Mouse (Mus musculus): ENCODE results near the gene Foxd3. TPM values are rescaled to one million over a fixed set of nuclear protein-coding genes. Genes with fewer than 3 reads are reported as not detected.
A peak's percentile ranks its signal among the peaks of the same experiment; 100 is the strongest.
"Not testable (repeated sequence)": the region's sequence is repeated elsewhere in the genome, so short reads cannot be mapped to it uniquely, and the experiment has no call there.

Gene Foxd3
- 0.08 TPM in 1 of 2 replicates, not detected in the other for polyA plus RNA-seq (2014; fragmentation: Nextera tagmentation; extraction: Ambion mirVana)

- ATAC-seq (replicated peaks; ENCODE audit: low FRiP score) (no peak; the same call in 1 of the 2 replicates), DNase-seq (ENCODE audit: low spot score) (peak; percentile 68)
- Histone ChIP-seq H3K36me3 (ENCODE audit: control insufficient read depth, insufficient read depth, low read length) (no peaks in the 10 kb centered on the region), H3K4me1 (replicated peaks; ENCODE audit: control insufficient read depth, insufficient read depth, low read length) (peaks cover 13% of the 10 kb centered on the region), H3K4me3 (ENCODE audit: low read depth, low read length) (peak within 1 kb of the TSS; percentile 25), H3K9ac (ENCODE audit: low read length) (no peak within 1 kb of the TSS; the same call in 1 of the 2 replicates), H3K4me2 (ENCODE audit: low read depth, low read length, severe bottlenecking) (peak within 1 kb of the TSS; percentile 33; the same call in 1 of the 2 replicates), H3K27me3 (ENCODE audit: control insufficient read depth, insufficient read depth, low read length) (peaks cover 90% of the 10 kb centered on the region), H3K27ac (ENCODE audit: low read depth, low read length) (no peak within 1 kb of the TSS), H3K9me3 (ENCODE audit: control insufficient read depth, low read length) (no peaks in the 10 kb centered on the region)
- under 1% methylated on average over 61 of the region's 62 CpGs for WGBS
These were observed at the start of gene Foxd3 for GRCm38 (mm10) chr4:99655937-99656604. TSS of gene Foxd3 (plus strand) at chr4:99656299.

- no peaks in the 10 kb centered on the region for H3K36me3 ChIP-seq (ENCODE audit: control insufficient read depth, insufficient read depth, low read length)
- no peak overlapping the region for H3K9ac ChIP-seq (ENCODE audit: low read length)
- DNase-seq (ENCODE audit: low spot score): no peak
- H3K27me3 ChIP-seq (ENCODE audit: control insufficient read depth, insufficient read depth, low read length): no peaks in the 10 kb centered on the region
- H3K4me3 ChIP-seq (ENCODE audit: low read depth, low read length): no peak overlapping the region
- H3K9me3 ChIP-seq (ENCODE audit: control insufficient read depth, low read length): no peaks in the 10 kb centered on the region
- H3K4me2 ChIP-seq (ENCODE audit: low read depth, low read length, severe bottlenecking): no peak overlapping the region
- no peaks in the 10 kb centered on the region for H3K4me1 ChIP-seq (replicated peaks; ENCODE audit: control insufficient read depth, insufficient read depth, low read length)
- WGBS: 88% methylated on average over 10 of the region's 10 CpGs
- H3K27ac ChIP-seq (ENCODE audit: low read depth, low read length): no peak overlapping the region
- no peak for ATAC-seq (replicated peaks; ENCODE audit: low FRiP score)
These were observed 43.9 kb upstream of the Foxd3 start for GRCm38 (mm10) chr4:99612156-99612555.

GRCm38 (mm10) chr4:99612609-99613350, 43.3 kb upstream of the Foxd3 start:
- ATAC-seq (replicated peaks; ENCODE audit: low FRiP score) (no peak), DNase-seq (ENCODE audit: low spot score) (no peak)
- H3K27me3 ChIP-seq (ENCODE audit: control insufficient read depth, insufficient read depth, low read length): no peaks in the 10 kb centered on the region
- H3K4me3 ChIP-seq (ENCODE audit: low read depth, low read length): no peak overlapping the region
- no peak overlapping the region for H3K4me2 ChIP-seq (ENCODE audit: low read depth, low read length, severe bottlenecking)
- no peaks in the 10 kb centered on the region for H3K36me3 ChIP-seq (ENCODE audit: control insufficient read depth, insufficient read depth, low read length)
- H3K9ac ChIP-seq (ENCODE audit: low read length): no peak overlapping the region
- H3K27ac ChIP-seq (ENCODE audit: low read depth, low read length): no peak overlapping the region
- no peaks in the 10 kb centered on the region for H3K9me3 ChIP-seq (ENCODE audit: control insufficient read depth, low read length)
- H3K4me1 ChIP-seq (replicated peaks; ENCODE audit: control insufficient read depth, insufficient read depth, low read length): no peaks in the 10 kb centered on the region
- WGBS: 89% methylated on average over 12 of the region's 12 CpGs

GRCm38 (mm10) chr4:99626047-99626844, 29.9 kb upstream of the Foxd3 start:
- H3K27me3 ChIP-seq (ENCODE audit: control insufficient read depth, insufficient read depth, low read length): peaks cover 9% of the 10 kb centered on the region; the same call in 1 of the 2 replicates
- H3K4me1 ChIP-seq (replicated peaks; ENCODE audit: control insufficient read depth, insufficient read depth, low read length): 0 out of 2 replicates have a peak, but pooled peaks cover 2% of the 10 kb centered on the region
- H3K9me3 ChIP-seq (ENCODE audit: control insufficient read depth, low read length): no peaks in the 10 kb centered on the region
- DNase-seq (ENCODE audit: low spot score): peak; percentile 53
- H3K36me3 ChIP-seq (ENCODE audit: control insufficient read depth, insufficient read depth, low read length): no peaks in the 10 kb centered on the region
- H3K4me3 ChIP-seq (ENCODE audit: low read depth, low read length): no peak overlapping the region
- WGBS: 7% methylated on average over 21 of the region's 24 CpGs
- no peak for ATAC-seq (replicated peaks; ENCODE audit: low FRiP score)
- no peak overlapping the region for H3K9ac ChIP-seq (ENCODE audit: low read length)
- H3K4me2 ChIP-seq (ENCODE audit: low read depth, low read length, severe bottlenecking): peak overlapping the region; percentile 16; the same call in 1 of the 2 replicates
- H3K27ac ChIP-seq (ENCODE audit: low read depth, low read length): no peak overlapping the region

GRCm38 (mm10) chr4:99627057-99627456, 29.0 kb upstream of the Foxd3 start:
- no peak for ATAC-seq (replicated peaks; ENCODE audit: low FRiP score)
- Histone ChIP-seq H3K4me2 (ENCODE audit: low read depth, low read length, severe bottlenecking) (no peak overlapping the region), H3K27ac (ENCODE audit: low read depth, low read length) (no peak overlapping the region), H3K36me3 (ENCODE audit: control insufficient read depth, insufficient read depth, low read length) (no peaks in the 10 kb centered on the region), H3K4me3 (ENCODE audit: low read depth, low read length) (no peak overlapping the region), H3K9me3 (ENCODE audit: control insufficient read depth, low read length) (no peaks in the 10 kb centered on the region), H3K27me3 (ENCODE audit: control insufficient read depth, insufficient read depth, low read length) (peaks cover 9% of the 10 kb centered on the region; the same call in 1 of the 2 replicates), H3K4me1 (replicated peaks; ENCODE audit: control insufficient read depth, insufficient read depth, low read length) (0 out of 2 replicates have a peak, but pooled peaks cover 2% of the 10 kb centered on the region), H3K9ac (ENCODE audit: low read length) (no peak overlapping the region)
- DNase-seq (ENCODE audit: low spot score): no peak
- 65% methylated on average over 13 of the region's 13 CpGs for WGBS

GRCm38 (mm10) chr4:99636038-99636437, 20.1 kb upstream of the Foxd3 start:
- Histone ChIP-seq H3K9ac (ENCODE audit: low read length) (no peak overlapping the region), H3K9me3 (ENCODE audit: control insufficient read depth, low read length) (no peaks in the 10 kb centered on the region), H3K27me3 (ENCODE audit: control insufficient read depth, insufficient read depth, low read length) (no peaks in the 10 kb centered on the region), H3K27ac (ENCODE audit: low read depth, low read length) (no peak overlapping the region), H3K4me3 (ENCODE audit: low read depth, low read length) (no peak overlapping the region), H3K4me2 (ENCODE audit: low read depth, low read length, severe bottlenecking) (no peak overlapping the region), H3K4me1 (replicated peaks; ENCODE audit: control insufficient read depth, insufficient read depth, low read length) (no peaks in the 10 kb centered on the region), H3K36me3 (ENCODE audit: control insufficient read depth, insufficient read depth, low read length) (no peaks in the 10 kb centered on the region)
- ATAC-seq (replicated peaks; ENCODE audit: low FRiP score): no peak
- WGBS: 87% methylated on average over 4 of the region's 4 CpGs
- DNase-seq (ENCODE audit: low spot score): no peak

GRCm38 (mm10) chr4:99636711-99637110, 19.4 kb upstream of the Foxd3 start:
- Histone ChIP-seq H3K27ac (ENCODE audit: low read depth, low read length) (no peak overlapping the region), H3K4me3 (ENCODE audit: low read depth, low read length) (no peak overlapping the region), H3K4me1 (replicated peaks; ENCODE audit: control insufficient read depth, insufficient read depth, low read length) (no peaks in the 10 kb centered on the region), H3K9ac (ENCODE audit: low read length) (no peak overlapping the region), H3K27me3 (ENCODE audit: control insufficient read depth, insufficient read depth, low read length) (no peaks in the 10 kb centered on the region), H3K9me3 (ENCODE audit: control insufficient read depth, low read length) (no peaks in the 10 kb centered on the region), H3K4me2 (ENCODE audit: low read depth, low read length, severe bottlenecking) (no peak overlapping the region), H3K36me3 (ENCODE audit: control insufficient read depth, insufficient read depth, low read length) (no peaks in the 10 kb centered on the region)
- no peak for ATAC-seq (replicated peaks; ENCODE audit: low FRiP score)
- DNase-seq (ENCODE audit: low spot score): no peak
- 87% methylated on average over 4 of the region's 4 CpGs for WGBS

- H3K36me3 ChIP-seq (ENCODE audit: control insufficient read depth, insufficient read depth, low read length); ATAC-seq (replicated peaks; ENCODE audit: low FRiP score); H3K4me2 ChIP-seq (ENCODE audit: low read depth, low read length, severe bottlenecking); H3K4me1 ChIP-seq (replicated peaks; ENCODE audit: control insufficient read depth, insufficient read depth, low read length); H3K9ac ChIP-seq (ENCODE audit: low read length); H3K27me3 ChIP-seq (ENCODE audit: control insufficient read depth, insufficient read depth, low read length); H3K27ac ChIP-seq (ENCODE audit: low read depth, low read length); H3K9me3 ChIP-seq (ENCODE audit: control insufficient read depth, low read length); DNase-seq (ENCODE audit: low spot score); H3K4me3 ChIP-seq (ENCODE audit: low read depth, low read length): not testable (repeated sequence)
- WGBS: 94% methylated on average over 5 of the region's 5 CpGs
These were observed 15.5 kb upstream of the Foxd3 start for GRCm38 (mm10) chr4:99640619-99641018.

Measured in forebrain, embryonic 11.5 days (tissue).